Mouse (Mus musculus): ENCODE data around the gene Ncoa3.

Ncoa3 gene

GRCm38 (mm10) chr2:166001768-166002167 lies 9.3 kb downstream of the Ncoa3 start:
- ATAC-seq (ENCODE audit: low TSS enrichment): no peak

- ATAC-seq (ENCODE audit: low TSS enrichment): no peak
Observed at GRCm38 (mm10) chr2:166002429-166002828, 10.0 kb downstream of the Ncoa3 start.

GRCm38 (mm10) chr2:166003004-166003403 lies 10.6 kb downstream of the Ncoa3 start:
- ATAC-seq (ENCODE audit: low TSS enrichment): no peak

- no peak for ATAC-seq (ENCODE audit: low TSS enrichment)
Observed at GRCm38 (mm10) chr2:166007046-166007445, 14.6 kb downstream of the Ncoa3 start.

GRCm38 (mm10) chr2:166008558-166009392 lies 16.3 kb downstream of the Ncoa3 start:
- no peak for ATAC-seq (ENCODE audit: low TSS enrichment)

- ATAC-seq (ENCODE audit: low TSS enrichment): peak; percentile 90
Observed at GRCm38 (mm10) chr2:166009393-166009947, 17.0 kb downstream of the Ncoa3 start.

GRCm38 (mm10) chr2:166010321-166010720 lies 17.9 kb downstream of the Ncoa3 start:
- ATAC-seq (ENCODE audit: low TSS enrichment): no peak

GRCm38 (mm10) chr2:166011422-166011821 lies 19.0 kb downstream of the Ncoa3 start:
- ATAC-seq (ENCODE audit: low TSS enrichment): no peak

- ATAC-seq (ENCODE audit: low TSS enrichment): no peak
Observed at GRCm38 (mm10) chr2:166012145-166012544, 19.7 kb downstream of the Ncoa3 start.

GRCm38 (mm10) chr2:166018769-166019168 lies 26.3 kb downstream of the Ncoa3 start:
- no peak for ATAC-seq (ENCODE audit: low TSS enrichment)

- ATAC-seq (ENCODE audit: low TSS enrichment): no peak
Observed at GRCm38 (mm10) chr2:166020026-166020425, 27.6 kb downstream of the Ncoa3 start.

GRCm38 (mm10) chr2:166021073-166021610 lies 28.7 kb downstream of the Ncoa3 start:
- peak; percentile 61 for ATAC-seq (ENCODE audit: low TSS enrichment)

- peak; percentile 66; the same call in 1 of the 2 replicates for ATAC-seq (ENCODE audit: low TSS enrichment)
Observed at GRCm38 (mm10) chr2:166021642-166022041, 29.2 kb downstream of the Ncoa3 start.

- ATAC-seq (ENCODE audit: low TSS enrichment): no peak
Observed at GRCm38 (mm10) chr2:166022327-166022726, 29.9 kb downstream of the Ncoa3 start.

- no peak for ATAC-seq (ENCODE audit: low TSS enrichment)
Observed at GRCm38 (mm10) chr2:166024079-166024478, 31.6 kb downstream of the Ncoa3 start.

- no peak for ATAC-seq (ENCODE audit: low TSS enrichment)
Observed at GRCm38 (mm10) chr2:166024621-166025020, 32.2 kb downstream of the Ncoa3 start.

GRCm38 (mm10) chr2:166025943-166026342 lies 33.5 kb downstream of the Ncoa3 start:
- no peak for ATAC-seq (ENCODE audit: low TSS enrichment)

- ATAC-seq (ENCODE audit: low TSS enrichment): no peak
Observed at GRCm38 (mm10) chr2:166027834-166028233, 35.4 kb downstream of the Ncoa3 start.

GRCm38 (mm10) chr2:166029232-166029631 lies 36.8 kb downstream of the Ncoa3 start:
- ATAC-seq (ENCODE audit: low TSS enrichment): no peak

- 0 out of 2 replicates have a peak, but pooled peaks have one; percentile 4 for ATAC-seq (ENCODE audit: low TSS enrichment)
Observed at GRCm38 (mm10) chr2:166030256-166030995, 38.0 kb downstream of the Ncoa3 start.

GRCm38 (mm10) chr2:166031120-166031929 lies 38.9 kb downstream of the Ncoa3 start:
- ATAC-seq (ENCODE audit: low TSS enrichment): peak; percentile 96

All from frontal cortex, adult (tissue).